Mouse (Mus musculus) neural tube, embryonic 12.5 days (tissue): Measurements from ENCODE around the gene Agbl4. TPM values are rescaled to one million over a fixed set of nuclear protein-coding genes. Genes with fewer than 3 reads are reported as not detected.

Source experiments
- ATAC-seq: fragments of 200-750 bp; cut with Nextera tagmentation; 2 replicates; pipeline ENCODE4 v1.8.0; 2017; ENCODE audit warnings: low read depth, mild to moderate bottlenecking, moderate TSS enrichment, moderate library complexity; ENCODE audit not compliant: low FRiP score
- H3K27ac ChIP-seq: fragments of 300-500 bp; sonication (generic); 2 replicates; pipeline ENCODE4 v1.5.1; 2016
- H3K27me3 ChIP-seq: fragments of 300-500 bp; sonication (generic); replicated peaks from 2 replicates; pipeline ENCODE4 v1.6.1; 2016; ENCODE audit warnings: mild to moderate bottlenecking
- H3K36me3 ChIP-seq: fragments of 300-500 bp; sonication (generic); 2 replicates; pipeline ENCODE4 v1.6.1; 2016; ENCODE audit warnings: mild to moderate bottlenecking
- H3K4me1 ChIP-seq: fragments of 300-500 bp; sonication (generic); 2 replicates; pipeline ENCODE4 v1.6.1; 2016
- H3K4me2 ChIP-seq: fragments of 300-500 bp; sonication (generic); replicated peaks from 2 replicates; pipeline ENCODE4 v1.6.1; 2016; ENCODE audit warnings: mild to moderate bottlenecking
- H3K4me3 ChIP-seq: fragments of 300-500 bp; sonication (generic); 2 replicates; pipeline ENCODE4 v1.5.1; 2016
- H3K9ac ChIP-seq: fragments of 300-500 bp; sonication (generic); 2 replicates; pipeline ENCODE4 v1.6.1; 2016; ENCODE audit warnings: mild to moderate bottlenecking
- H3K9me3 ChIP-seq: fragments of 300-500 bp; sonication (generic); 2 replicates; pipeline ENCODE4 v1.6.1; 2016; ENCODE audit warnings: mild to moderate bottlenecking
- WGBS: fragments of 180-500 bp; shearing (Covaris S2); methylation state at CpG from one replicate; pipeline ENCODE4 v1.1.7; 2016; 5-methylcytosine and 5-hydroxymethylcytosine counted together
- polyA plus RNA-seq: library from polyadenylated mRNA; unstranded; fragments of >200 nt; fragmentation: Nextera tagmentation; extraction: Ambion mirVana; gene quantifications from 2 replicates; pipeline ENCODE4 v1.2.1, GENCODE M21; 2016

Agbl4 gene
- polyA plus RNA-seq, 1 experiment from 2014 or later = 1.5 TPM

DNA sequence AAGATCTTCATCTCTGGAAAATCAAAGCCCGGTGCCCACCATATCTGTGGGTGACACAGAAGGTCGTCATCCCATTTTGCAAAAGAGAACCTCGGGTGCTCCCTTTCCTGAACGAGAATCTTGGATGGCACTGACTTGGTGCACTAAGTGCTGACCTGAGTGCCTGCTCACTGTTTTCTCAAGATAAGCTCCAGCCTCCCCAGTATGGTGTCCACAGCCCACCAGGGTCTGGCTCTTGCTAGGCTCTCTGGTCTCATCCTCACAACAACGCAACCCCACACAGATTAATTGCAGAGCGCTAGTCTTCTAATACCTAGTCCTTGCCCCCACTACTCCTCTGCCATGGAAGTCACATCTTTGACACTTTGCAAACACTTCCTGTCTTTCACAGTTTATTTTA is 1131.5 kb downstream of the Agbl4 start:
- H3K9me3 ChIP-seq = no peaks in the 10 kb centered on the region
- no peak overlapping the region for H3K9ac ChIP-seq
- no peaks in the 10 kb centered on the region for H3K4me1 ChIP-seq
- H3K4me2 ChIP-seq = no peak overlapping the region
- H3K4me3 ChIP-seq = no peak overlapping the region
- H3K27me3 ChIP-seq = no peaks in the 10 kb centered on the region
- H3K36me3 ChIP-seq = no peaks in the 10 kb centered on the region
- no peak overlapping the region for H3K27ac ChIP-seq
- WGBS = 92% methylated on average over 6 of the region's 6 CpGs
- no peak for ATAC-seq

DNA sequence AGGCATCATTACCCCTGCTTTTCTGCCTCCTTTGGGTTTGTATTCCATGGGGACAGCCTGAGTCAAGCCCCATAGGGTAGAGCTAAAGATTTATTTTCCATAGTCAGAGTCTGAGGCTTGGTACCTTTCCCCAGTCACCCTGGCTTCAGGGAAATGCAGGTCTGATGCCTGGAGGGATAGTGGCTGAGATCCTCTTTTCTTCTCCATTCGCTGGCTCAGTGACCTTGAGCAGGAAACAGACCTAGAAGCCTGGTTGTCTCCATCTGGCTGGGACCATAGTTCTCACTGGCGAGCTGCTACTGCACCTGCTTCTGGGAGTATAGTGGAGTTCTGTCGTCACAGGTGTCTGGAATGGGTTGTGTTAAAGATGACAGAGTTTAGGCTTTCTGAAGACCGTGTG is 1132.5 kb downstream of the Agbl4 start:
- H3K4me3 ChIP-seq = no peak overlapping the region
- 83% methylated on average over 4 of the region's 4 CpGs for WGBS

DNA sequence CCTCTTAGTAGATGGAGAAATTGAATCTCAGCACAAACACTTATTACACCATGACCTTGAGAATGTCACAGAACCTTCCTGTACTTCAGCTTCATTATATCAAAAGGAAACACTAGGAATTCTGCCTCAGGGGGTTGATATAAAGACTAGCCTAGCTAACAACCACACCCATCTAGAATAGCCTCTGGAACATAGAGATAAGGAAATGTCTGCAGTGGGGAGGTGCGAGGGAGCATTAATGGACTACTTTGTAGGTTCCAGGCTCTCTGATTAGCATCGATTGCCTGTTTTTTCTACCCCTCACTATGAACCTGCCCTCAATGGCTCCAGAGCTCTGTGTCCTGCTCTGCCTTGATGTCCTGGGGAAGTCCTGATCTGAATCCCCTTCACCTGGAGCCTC is 1133.1 kb downstream of the Agbl4 start:
- WGBS = 90% methylated on average over 2 of the region's 2 CpGs
- Histone ChIP-seq H3K9ac (no peak overlapping the region), H3K27ac (no peak overlapping the region), H3K27me3 (no peaks in the 10 kb centered on the region), H3K4me1 (no peaks in the 10 kb centered on the region), H3K4me2 (no peak overlapping the region), H3K9me3 (no peaks in the 10 kb centered on the region), H3K36me3 (no peaks in the 10 kb centered on the region), H3K4me3 (no peak overlapping the region)
- ATAC-seq = no peak

More for the DNA sequence above, 1132.5 kb downstream of the Agbl4 start:
- Histone ChIP-seq H3K4me1 (no peaks in the 10 kb centered on the region), H3K27ac (no peak overlapping the region), H3K4me2 (no peak overlapping the region), H3K36me3 (no peaks in the 10 kb centered on the region), H3K9me3 (no peaks in the 10 kb centered on the region), H3K9ac (no peak overlapping the region), H3K27me3 (no peaks in the 10 kb centered on the region)
- no peak for ATAC-seq

DNA sequence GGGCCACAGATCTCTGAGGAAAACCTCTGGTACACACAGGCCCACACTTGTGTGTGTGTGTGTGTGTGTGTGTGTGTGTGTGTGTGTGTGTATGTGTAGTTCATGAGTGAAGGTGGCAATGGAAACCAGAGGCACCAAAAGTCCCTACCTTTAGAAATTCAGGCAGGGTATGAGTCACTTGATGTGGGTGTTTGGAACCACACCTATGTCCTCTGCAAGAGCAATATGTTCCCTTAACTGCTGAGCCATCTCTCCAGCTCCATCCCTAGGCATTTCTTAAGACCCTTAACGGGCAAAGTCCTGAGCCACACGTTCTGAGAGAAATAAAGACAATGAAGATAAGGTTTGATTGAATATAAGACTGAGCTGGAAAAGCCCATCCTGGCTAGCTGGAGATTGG is 1147.2 kb downstream of the Agbl4 start:
- Histone ChIP-seq H3K4me2 (no peak overlapping the region), H3K36me3 (no peaks in the 10 kb centered on the region), H3K9me3 (no peaks in the 10 kb centered on the region), H3K4me1 (no peaks in the 10 kb centered on the region), H3K27me3 (no peaks in the 10 kb centered on the region), H3K9ac (no peak overlapping the region), H3K27ac (no peak overlapping the region), H3K4me3 (no peak overlapping the region)
- ATAC-seq = no peak
- WGBS = 90% methylated on average over 2 of the region's 2 CpGs

- ATAC-seq = no peak
- WGBS = 66% methylated on average over 7 of the region's 7 CpGs
Measured at GRCm38 (mm10) chr4:111546009-111546408, 1148.5 kb downstream of the Agbl4 start.

GRCm38 (mm10) chr4:111555426-111555825 is 1158.0 kb downstream of the Agbl4 start:
- no peak for ATAC-seq
- no peaks in the 10 kb centered on the region for H3K9me3 ChIP-seq
- 82% methylated on average over 2 of the region's 2 CpGs for WGBS
- H3K4me1 ChIP-seq = no peaks in the 10 kb centered on the region
- no peak overlapping the region for H3K9ac ChIP-seq
- H3K4me2 ChIP-seq = no peak overlapping the region
- H3K4me3 ChIP-seq = no peak overlapping the region
- H3K27me3 ChIP-seq = no peaks in the 10 kb centered on the region
- no peaks in the 10 kb centered on the region for H3K36me3 ChIP-seq
- H3K27ac ChIP-seq = no peak overlapping the region

More at GRCm38 (mm10) chr4:111546009-111546408, 1148.5 kb downstream of the Agbl4 start:
- Histone ChIP-seq H3K4me1 (no peaks in the 10 kb centered on the region), H3K36me3 (no peaks in the 10 kb centered on the region), H3K4me2 (no peak overlapping the region), H3K9me3 (no peaks in the 10 kb centered on the region), H3K9ac (no peak overlapping the region), H3K4me3 (no peak overlapping the region), H3K27me3 (no peaks in the 10 kb centered on the region), H3K27ac (no peak overlapping the region)

DNA sequence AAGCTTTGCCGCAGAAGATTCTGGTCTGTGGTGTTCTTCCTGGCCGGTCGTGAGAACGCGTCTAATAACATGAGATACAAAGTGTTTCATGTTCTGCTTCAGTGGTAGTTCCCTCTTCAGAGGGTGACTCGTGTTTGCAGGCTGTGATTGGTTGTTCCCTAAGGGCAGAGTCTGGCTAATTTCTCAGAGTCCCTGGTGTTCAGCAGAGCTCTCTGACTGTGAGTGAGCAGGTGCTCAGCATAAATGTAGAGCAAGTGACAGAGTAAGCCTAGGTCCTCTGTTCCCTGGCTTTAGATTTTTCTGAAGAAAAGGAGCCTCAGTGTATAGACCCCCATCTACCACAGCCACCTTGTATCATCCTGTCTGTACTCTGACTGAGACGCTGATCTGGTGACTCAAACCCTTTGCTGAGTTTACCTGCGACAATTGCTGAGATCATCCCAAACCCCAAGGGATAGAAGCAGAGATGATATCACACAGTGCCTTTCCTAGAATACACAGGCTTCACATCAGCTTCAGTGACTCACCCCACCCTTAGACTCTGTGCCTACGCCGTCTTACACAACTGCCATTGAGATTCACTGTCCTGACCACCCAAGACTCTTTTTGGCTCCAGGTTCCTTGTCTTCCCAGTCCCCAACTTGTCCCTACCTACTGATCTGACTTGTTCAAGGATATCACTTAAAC is 1179.8 kb downstream of the Agbl4 start:
- Histone ChIP-seq H3K27ac (no peak overlapping the region), H3K4me1 (no peaks in the 10 kb centered on the region), H3K27me3 (no peaks in the 10 kb centered on the region), H3K9ac (no peak overlapping the region), H3K9me3 (no peaks in the 10 kb centered on the region), H3K4me3 (no peak overlapping the region), H3K4me2 (no peak overlapping the region), H3K36me3 (no peaks in the 10 kb centered on the region)
- WGBS = 81% methylated on average over 10 of the region's 10 CpGs
- no peak for ATAC-seq

DNA sequence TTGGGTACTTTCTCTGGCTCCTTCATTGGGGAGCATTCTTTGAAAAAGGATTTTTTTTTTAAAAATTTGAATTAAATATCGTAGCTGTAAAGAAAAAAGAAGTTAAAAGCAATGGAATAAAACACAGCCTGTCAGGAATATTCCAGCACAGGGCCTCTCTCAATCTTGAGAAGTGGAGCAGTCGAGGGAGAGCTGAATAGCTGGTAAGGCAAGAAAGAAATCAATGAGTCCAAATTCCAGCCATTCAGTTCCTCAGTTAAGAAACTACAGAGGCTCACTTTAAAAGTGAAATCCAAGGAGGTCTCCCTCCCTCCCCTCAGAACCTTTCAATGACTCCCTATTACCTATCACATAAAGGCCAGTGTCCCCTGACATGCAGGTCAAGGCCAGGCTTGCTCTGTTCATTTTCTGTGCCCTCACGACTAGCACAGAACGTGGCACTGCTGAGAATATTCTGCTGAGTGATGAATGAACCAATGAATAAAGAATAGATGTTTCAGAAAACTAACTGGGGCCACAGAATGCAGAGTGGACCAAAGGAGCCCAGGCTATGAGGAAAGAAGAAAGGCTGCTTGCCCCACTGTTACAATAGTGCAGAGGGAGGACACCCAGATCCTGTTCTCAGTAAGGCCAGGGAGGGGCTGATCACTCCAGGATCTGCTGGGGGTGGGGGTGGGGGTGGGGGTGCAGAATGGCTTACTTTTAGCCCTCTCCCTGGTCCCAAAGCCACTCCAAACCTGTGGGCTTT is 1181.8 kb downstream of the Agbl4 start:
- H3K27me3 ChIP-seq = no peaks in the 10 kb centered on the region
- 44% methylated on average over 4 of the region's 4 CpGs for WGBS
- H3K9ac ChIP-seq = no peak overlapping the region
- H3K27ac ChIP-seq = no peak overlapping the region
- no peak overlapping the region for H3K4me3 ChIP-seq
- no peak for ATAC-seq
- H3K36me3 ChIP-seq = no peaks in the 10 kb centered on the region
- H3K4me1 ChIP-seq = no peaks in the 10 kb centered on the region
- no peak overlapping the region for H3K4me2 ChIP-seq
- no peaks in the 10 kb centered on the region for H3K9me3 ChIP-seq

- Histone ChIP-seq H3K9me3 (no peaks in the 10 kb centered on the region), H3K4me3 (no peak overlapping the region), H3K27ac (no peak overlapping the region), H3K4me2 (no peak overlapping the region), H3K9ac (no peak overlapping the region), H3K36me3 (no peaks in the 10 kb centered on the region), H3K27me3 (no peaks in the 10 kb centered on the region), H3K4me1 (no peaks in the 10 kb centered on the region)
- ATAC-seq = no peak
- 59% methylated on average over 4 of the region's 4 CpGs for WGBS
Measured at GRCm38 (mm10) chr4:111579863-111580224, 1182.4 kb downstream of the Agbl4 start.

DNA sequence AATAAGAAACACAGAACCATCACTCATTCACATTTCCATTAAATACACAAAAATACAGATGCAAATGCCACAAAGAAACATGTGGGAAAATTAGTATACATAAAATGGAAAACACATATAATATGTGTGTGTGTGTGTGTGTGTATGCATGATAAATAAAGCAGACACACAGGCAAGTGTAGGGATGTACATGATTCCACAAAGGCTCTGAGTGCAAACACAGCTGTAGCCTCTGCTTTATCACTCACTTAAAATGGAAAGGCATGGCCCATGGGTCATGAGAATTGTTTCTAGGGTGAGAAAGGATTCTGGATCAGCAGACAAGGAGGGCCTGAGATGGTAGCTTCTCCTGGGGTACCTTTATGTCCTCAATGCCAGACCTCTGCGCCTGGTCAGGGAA is 1182.8 kb downstream of the Agbl4 start:
- 94% methylated on average over 1 of the region's 1 CpGs for WGBS

GRCm38 (mm10) chr4:111583562-111584237 is 1186.2 kb downstream of the Agbl4 start:
- 78% methylated on average over 10 of the region's 10 CpGs for WGBS
- peak; percentile 63 for ATAC-seq
- no peak overlapping the region for H3K4me2 ChIP-seq
- H3K4me1 ChIP-seq = no peaks in the 10 kb centered on the region
- H3K9me3 ChIP-seq = no peaks in the 10 kb centered on the region
- no peak overlapping the region for H3K9ac ChIP-seq
- no peak overlapping the region for H3K27ac ChIP-seq
- H3K27me3 ChIP-seq = no peaks in the 10 kb centered on the region
- no peaks in the 10 kb centered on the region for H3K36me3 ChIP-seq
- H3K4me3 ChIP-seq = no peak overlapping the region

More for the DNA sequence above, 1182.8 kb downstream of the Agbl4 start:
- Histone ChIP-seq H3K9ac (no peak overlapping the region), H3K27me3 (no peaks in the 10 kb centered on the region), H3K4me1 (no peaks in the 10 kb centered on the region), H3K27ac (no peak overlapping the region), H3K4me2 (no peak overlapping the region), H3K4me3 (no peak overlapping the region), H3K36me3 (no peaks in the 10 kb centered on the region), H3K9me3 (no peaks in the 10 kb centered on the region)
- ATAC-seq = no peak

GRCm38 (mm10) chr4:111584286-111584685 is 1186.8 kb downstream of the Agbl4 start:
- Histone ChIP-seq H3K36me3 (no peaks in the 10 kb centered on the region), H3K4me2 (no peak overlapping the region), H3K27ac (no peak overlapping the region), H3K27me3 (no peaks in the 10 kb centered on the region), H3K9me3 (no peaks in the 10 kb centered on the region), H3K4me1 (no peaks in the 10 kb centered on the region), H3K9ac (no peak overlapping the region), H3K4me3 (no peak overlapping the region)
- 85% methylated on average over 7 of the region's 7 CpGs for WGBS
- no peak for ATAC-seq
